Comparison of ENCODE assay signal across 13 mouse cellular contexts in genomic region chr14:11375225-11375624, GRCm38 (mm10). TPM values are rescaled to one million over a fixed set of nuclear protein-coding genes. Genes with fewer than 3 reads are reported as not detected.
DNase-seq lines count a peak whose midpoint lies in the region.
"Had no signal": no experiment of that assay in that cellular context is flagged by ENCODE, and none has a peak within 500 bp of the region (broad histone marks: within the 10 kb centered on the region; RNA-seq: fewer than 3 reads in every experiment).

No protein-coding gene starts in this region.

- peak; percentile 20 to 59 for DNase-seq in frontal cortex, adult 2 months (ENCODE audit: extremely low spot score in 1 of 2, low spot score in 1 of 2)
- no peak for DNase-seq in frontal cortex, postnatal 14 days (ENCODE audit: low spot score in 2 of 2)
- DNase-seq in right cerebral cortex, adult 18-20 months: peak; percentile 46
- no peak for DNase-seq in right cerebral cortex, postnatal 10 days (ENCODE audit: low spot score in 2 of 2)
- DNase-seq in frontal cortex, postnatal 36 days (ENCODE audit: low spot score in 2 of 2): peak; percentile 11 to 39
- no peak for DNase-seq in cerebellum, adult 18-20 months
- no peak for DNase-seq in adipocyte (ENCODE audit: low spot score)
- DNase-seq: adrenal gland, postnatal 14 days; cerebellum, adult 2 months; cerebellum, postnatal 10 days; forebrain, postnatal 0 days; gastrocnemius, adult 2 months; gastrocnemius, postnatal 25 days had no signal

RNA-seq across cellular contexts. Expression of gene Gm3839, which starts 18.7 kb away (rescaled TPM):
- 1.3 TPM in 2 replicates for polyA plus RNA-seq in frontal cortex, adult 2 months (2012; rRNA removed)

Comparison
In these comparisons a context has a peak if more than half of its experiments do, and no peak if none do; other contexts are left out.
1. DNase-seq: peak in frontal cortex, adult 2 months (2 of 2), right cerebral cortex, adult 18-20 months (single experiment) and frontal cortex, postnatal 36 days (2 of 2); none in frontal cortex, postnatal 14 days (0 of 2), right cerebral cortex, postnatal 10 days (0 of 2), cerebellum, adult 18-20 months (0 of 2) and adipocyte (single experiment).